Mouse (Mus musculus): ENCODE measurements around the gene H2-Ob. TPM values are rescaled to one million over a fixed set of nuclear protein-coding genes. Genes with fewer than 3 reads are reported as not detected.

The H2-Ob gene
- total and polyA plus RNA-seq, 3 experiments: 13.7 to 31.9 (median 19.9) TPM

DNA sequence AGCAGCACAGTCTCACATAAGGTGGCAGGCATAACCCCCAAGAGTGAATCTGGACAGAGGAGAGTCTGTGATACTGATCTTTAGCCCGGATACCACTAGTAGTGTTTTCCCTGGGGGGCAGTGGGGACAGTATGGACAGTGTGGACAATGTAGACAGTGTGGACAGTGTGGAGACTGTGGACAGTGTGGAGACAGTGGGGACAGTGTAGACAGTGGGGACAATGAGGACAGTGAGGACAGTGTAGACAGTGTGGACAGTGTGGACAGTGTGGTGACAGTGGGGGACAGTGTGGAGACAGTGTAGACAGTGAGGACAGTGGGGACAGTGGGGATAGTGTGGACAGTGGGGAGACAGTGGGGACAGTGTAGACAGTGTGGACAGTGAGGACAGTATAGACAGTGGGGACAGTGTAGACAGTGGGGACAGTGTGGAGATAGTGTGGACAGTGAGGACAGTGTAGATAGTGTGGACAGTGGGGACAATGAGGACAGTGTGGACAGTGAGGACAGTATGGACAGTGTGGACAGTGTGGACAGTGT lies 41.9 kb downstream of the H2-Ob start:
- peaks cover 4 to 8% of the 10 kb centered on the region in 2 experiments; a peak in 3 of 4 replicates for H3K4me1 ChIP-seq (ENCODE audit: control insufficient read depth in 1 of 2, insufficient read depth in 2 of 2)
- no peaks in the 10 kb centered on the region for H3K27me3 ChIP-seq (replicated peaks)
- H3K9me3 ChIP-seq (replicated peaks; ENCODE audit: low read length): peaks cover 4% of the 10 kb centered on the region
- TF ChIP-seq ZC3H11A (IDR thresholded peaks at IDR 0.05; ENCODE audit: low read depth, low read length): no peak
- no peak for TF ChIP-seq TBP (conservative IDR thresholded peaks at IDR 0.05; ENCODE audit: low read depth, low read length)
- TF ChIP-seq USF2 (conservative IDR thresholded peaks at IDR 0.05; ENCODE audit: low read depth, low read length): no peak
- TF ChIP-seq ETS1 (conservative IDR thresholded peaks at IDR 0.05; ENCODE audit: low read depth, low read length): no peak
- no peak for TF ChIP-seq SMC3 (IDR thresholded peaks at IDR 0.05; ENCODE audit: low read depth, low read length)
- no peak for TF ChIP-seq POLR2AphosphoS2 (IDR thresholded peaks at IDR 0.05; ENCODE audit: low read depth, low read length)
- no peak for TF ChIP-seq GABPA (IDR thresholded peaks at IDR 0.05; ENCODE audit: insufficient replicate concordance, low read depth, low read length)
- no peak for TF ChIP-seq KAT2A (IDR thresholded peaks at IDR 0.05; ENCODE audit: insufficient replicate concordance, low read length)
- TF ChIP-seq MAZ (IDR thresholded peaks at IDR 0.05; ENCODE audit: low read depth, low read length): no peak
- TF ChIP-seq MAFK (IDR thresholded peaks at IDR 0.05; ENCODE audit: insufficient replicate concordance, low read length): no peak
- no peak for TF ChIP-seq BHLHE40 (IDR thresholded peaks at IDR 0.05; ENCODE audit: low read depth, low read length)
- H3K4me3 ChIP-seq (replicated peaks in 1 of 3; ENCODE audit: low read depth in 2 of 3, low read length in 2 of 3, poor library complexity in 1 of 3): no peak overlapping the region
- H3K79me2 ChIP-seq (replicated peaks; ENCODE audit: control insufficient read depth, extremely low read depth, insufficient read depth, poor library complexity, severe bottlenecking): peaks cover 2% of the 10 kb centered on the region; the same call in 1 of the 2 replicates
- H3K9ac ChIP-seq (ENCODE audit: insufficient read depth, low read depth): no peak overlapping the region
- no peak overlapping the region for H3K4me2 ChIP-seq (ENCODE audit: insufficient read depth, low read depth, poor library complexity, severe bottlenecking)
- H3K36me3 ChIP-seq (replicated peaks in 1 of 2; ENCODE audit: control insufficient read depth in 1 of 2, insufficient read depth in 1 of 2, low read length in 1 of 2): peaks cover 10 to 44% of the 10 kb centered on the region in 2 experiments
- dilution Hi-C loops (cut with MboI; ENCODE audit: extremely low pct_ligation_motif_present, extremely low pct_unique_long_range_greater_than_20kb, low sequenced_read_pairs) (no loop called here), in situ Hi-C loops (cut with MboI; ENCODE audit: low pct_ligation_motif_present, low pct_unique_long_range_greater_than_20kb, low sequenced_read_pairs) (no loop called here)
- no peak for DNase-seq (ENCODE audit: extremely low read depth)
- H3K27ac ChIP-seq (ENCODE audit: insufficient read depth, low read depth): no peak overlapping the region

DNA sequence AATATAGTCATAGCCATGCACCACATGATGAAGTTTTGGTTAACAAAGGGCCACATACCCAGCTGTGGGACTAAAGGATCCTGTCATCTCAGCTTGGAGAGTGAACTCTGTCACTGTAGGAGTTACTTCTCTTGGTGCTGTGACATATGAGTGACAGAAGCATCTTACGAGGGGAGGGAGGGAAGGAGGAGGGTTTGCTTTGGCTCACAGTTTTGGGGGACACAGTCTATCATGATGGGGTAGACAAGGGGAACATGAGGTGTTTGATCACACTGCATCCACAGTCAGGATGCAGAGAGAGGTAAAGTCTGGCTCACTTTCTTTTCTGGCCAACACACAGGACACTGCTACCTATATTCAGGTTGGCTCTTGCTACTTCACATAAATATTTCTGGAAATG lies 43.1 kb downstream of the H2-Ob start:
- in situ Hi-C loops (cut with MboI; ENCODE audit: low pct_ligation_motif_present, low pct_unique_long_range_greater_than_20kb, low sequenced_read_pairs): no loop called here
- Histone ChIP-seq H3K79me2 (replicated peaks; ENCODE audit: control insufficient read depth, extremely low read depth, insufficient read depth, poor library complexity, severe bottlenecking) (peaks cover 2% of the 10 kb centered on the region; the same call in 1 of the 2 replicates), H3K9me3 (replicated peaks; ENCODE audit: low read length) (peaks cover 1% of the 10 kb centered on the region), H3K36me3 (replicated peaks in 1 of 2; ENCODE audit: control insufficient read depth in 1 of 2, insufficient read depth in 1 of 2, low read length in 1 of 2) (peaks cover 10 to 47% of the 10 kb centered on the region in 2 experiments), H3K9ac (ENCODE audit: insufficient read depth, low read depth) (no peak overlapping the region), H3K27ac (ENCODE audit: insufficient read depth, low read depth) (no peak overlapping the region), H3K4me2 (ENCODE audit: insufficient read depth, low read depth, poor library complexity, severe bottlenecking) (no peak overlapping the region), H3K4me3 (replicated peaks in 1 of 3; ENCODE audit: low read depth in 2 of 3, low read length in 2 of 3, poor library complexity in 1 of 3) (no peak overlapping the region), H3K4me1 (ENCODE audit: control insufficient read depth in 1 of 2, insufficient read depth in 2 of 2) (peaks cover 4 to 8% of the 10 kb centered on the region in 2 experiments; a peak in 3 of 4 replicates), H3K27me3 (replicated peaks) (no peaks in the 10 kb centered on the region)
- TF ChIP-seq POLR2AphosphoS2 (IDR thresholded peaks at IDR 0.05; ENCODE audit: low read depth, low read length) (0 out of 2 replicates have a peak, but pooled peaks have one; percentile 42), SIN3A (IDR thresholded peaks at IDR 0.05; ENCODE audit: low read length) (no peak), BHLHE40 (IDR thresholded peaks at IDR 0.05; ENCODE audit: low read depth, low read length) (no peak)
- DNase-seq (ENCODE audit: extremely low read depth): no peak
- dilution Hi-C loops (cut with MboI; ENCODE audit: extremely low pct_ligation_motif_present, extremely low pct_unique_long_range_greater_than_20kb, low sequenced_read_pairs): no loop called here

DNA sequence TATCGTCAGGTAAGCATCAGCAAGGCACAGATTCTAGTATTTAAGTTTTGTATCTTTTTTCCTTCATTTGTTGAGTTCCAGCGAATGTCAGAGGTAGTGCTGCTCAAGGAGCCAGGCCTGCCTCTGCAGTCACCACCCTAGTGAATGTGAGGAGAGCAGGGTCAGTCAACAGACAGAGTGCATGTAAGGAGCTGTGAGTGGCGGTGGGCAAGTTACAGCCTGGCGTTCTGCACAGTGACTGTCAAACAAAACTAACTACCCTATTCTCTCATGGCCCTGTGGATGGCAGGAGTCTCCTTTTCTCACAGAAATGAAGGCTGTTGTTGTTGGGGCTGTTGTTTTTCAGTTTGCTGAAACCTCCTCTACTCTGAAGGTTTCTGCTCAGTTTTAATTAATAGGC lies 46.7 kb downstream of the H2-Ob start:
- TF ChIP-seq UBTF (IDR thresholded peaks at IDR 0.05; ENCODE audit: low read depth, low read length) (no peak), KAT2A (IDR thresholded peaks at IDR 0.05; ENCODE audit: insufficient replicate concordance, low read length) (no peak), TCF12 (IDR thresholded peaks at IDR 0.05; ENCODE audit: low read depth, low read length) (no peak), CHD2 (IDR thresholded peaks at IDR 0.05; ENCODE audit: low read length) (no peak)
- dilution Hi-C loops (cut with MboI; ENCODE audit: extremely low pct_ligation_motif_present, extremely low pct_unique_long_range_greater_than_20kb, low sequenced_read_pairs) (no loop called here), in situ Hi-C loops (cut with MboI; ENCODE audit: low pct_ligation_motif_present, low pct_unique_long_range_greater_than_20kb, low sequenced_read_pairs) (no loop called here)
- Histone ChIP-seq H3K79me2 (replicated peaks; ENCODE audit: control insufficient read depth, extremely low read depth, insufficient read depth, poor library complexity, severe bottlenecking) (peaks cover 4% of the 10 kb centered on the region; the same call in 1 of the 2 replicates), H3K4me2 (ENCODE audit: insufficient read depth, low read depth, poor library complexity, severe bottlenecking) (no peak overlapping the region), H3K27me3 (replicated peaks) (no peaks in the 10 kb centered on the region), H3K9ac (ENCODE audit: insufficient read depth, low read depth) (no peak overlapping the region), H3K9me3 (replicated peaks; ENCODE audit: low read length) (peaks cover 3% of the 10 kb centered on the region), H3K4me1 (ENCODE audit: control insufficient read depth in 1 of 2, insufficient read depth in 2 of 2) (peaks cover 7 to 21% of the 10 kb centered on the region in 2 experiments; a peak in 3 of 4 replicates), H3K4me3 (replicated peaks in 1 of 3; ENCODE audit: low read depth in 2 of 3, low read length in 2 of 3, poor library complexity in 1 of 3) (peak overlapping the region in 2 of 3 experiments; percentile 4 to 38), H3K36me3 (replicated peaks in 1 of 2; ENCODE audit: control insufficient read depth in 1 of 2, insufficient read depth in 1 of 2, low read length in 1 of 2) (peaks cover 10 to 47% of the 10 kb centered on the region in 2 experiments), H3K27ac (ENCODE audit: insufficient read depth, low read depth) (no peak overlapping the region)
- DNase-seq (ENCODE audit: extremely low read depth): no peak

Measured in CH12.LX (cell line).